Mouse (Mus musculus): ENCODE results near the gene Vars2. TPM values are rescaled to one million over a fixed set of nuclear protein-coding genes. Genes with fewer than 3 reads are reported as not detected.
A peak's percentile ranks its signal among the peaks of the same experiment; 100 is the strongest.

Vars2 gene
- polyA plus RNA-seq, 1 experiment from 2014 or later = 12.7 TPM

- Histone ChIP-seq H3K4me2 (ENCODE audit: low read length) (no peak overlapping the region), H3K27me3 (ENCODE audit: insufficient read depth, low read length) (no peaks in the 10 kb centered on the region), H3K9ac (ENCODE audit: low read depth, low read length) (no peak overlapping the region), H3K4me1 (replicated peaks; ENCODE audit: insufficient read depth, low read length) (no peaks in the 10 kb centered on the region), H3K36me3 (ENCODE audit: insufficient read depth, low read length) (no peaks in the 10 kb centered on the region), H3K27ac (no peak overlapping the region), H3K9me3 (replicated peaks; ENCODE audit: low read length) (no peaks in the 10 kb centered on the region), H3K4me3 (replicated peaks; ENCODE audit: low read depth, low read length) (no peak overlapping the region)
- DNase-seq (ENCODE audit: low spot score) (peak; percentile 74), ATAC-seq (replicated peaks; ENCODE audit: low FRiP score, low read depth) (peak; percentile 73; the same call in 1 of the 2 replicates)
- peak; percentile 78 for TF ChIP-seq CTCF (IDR thresholded peaks at IDR 0.05; ENCODE audit: low read depth)
- WGBS = 17% methylated on average over 1 of the region's 1 CpGs
Observed at GRCm38 (mm10) chr17:35633992-35634391, 33.4 kb downstream of the Vars2 start.

- no peak within 1 kb of the TSS for H3K9ac ChIP-seq (ENCODE audit: low read depth, low read length)
- H3K4me3 ChIP-seq (replicated peaks; ENCODE audit: low read depth, low read length) = no peak within 1 kb of the TSS
- ATAC-seq (replicated peaks; ENCODE audit: low FRiP score, low read depth) (no peak), DNase-seq (ENCODE audit: low spot score) (no peak)
- H3K4me2 ChIP-seq (ENCODE audit: low read length) = no peak within 1 kb of the TSS
- WGBS = 80% methylated on average over 7 of the region's 7 CpGs
- H3K36me3 ChIP-seq (ENCODE audit: insufficient read depth, low read length) = no peaks in the 10 kb centered on the region
- TF ChIP-seq CTCF (IDR thresholded peaks at IDR 0.05; ENCODE audit: low read depth) = no peak
- no peaks in the 10 kb centered on the region for H3K9me3 ChIP-seq (replicated peaks; ENCODE audit: low read length)
- no peak within 1 kb of the TSS for H3K27ac ChIP-seq
- H3K4me1 ChIP-seq (replicated peaks; ENCODE audit: insufficient read depth, low read length) = no peaks in the 10 kb centered on the region
- no peaks in the 10 kb centered on the region for H3K27me3 ChIP-seq (ENCODE audit: insufficient read depth, low read length)
Observed at GRCm38 (mm10) chr17:35626537-35626936, 40.9 kb downstream of the Vars2 start, which contains the start of gene Gm9573. TSS of gene Gm9573 (minus strand) at chr17:35626637.

- Histone ChIP-seq H3K36me3 (ENCODE audit: insufficient read depth, low read length) (no peaks in the 10 kb centered on the region), H3K4me3 (replicated peaks; ENCODE audit: low read depth, low read length) (no peak overlapping the region), H3K9ac (ENCODE audit: low read depth, low read length) (no peak overlapping the region), H3K4me2 (ENCODE audit: low read length) (no peak overlapping the region), H3K4me1 (replicated peaks; ENCODE audit: insufficient read depth, low read length) (no peaks in the 10 kb centered on the region), H3K9me3 (replicated peaks; ENCODE audit: low read length) (no peaks in the 10 kb centered on the region), H3K27ac (no peak overlapping the region), H3K27me3 (ENCODE audit: insufficient read depth, low read length) (no peaks in the 10 kb centered on the region)
- DNase-seq (ENCODE audit: low spot score) = no peak
- no peak for TF ChIP-seq CTCF (IDR thresholded peaks at IDR 0.05; ENCODE audit: low read depth)
- no peak for ATAC-seq (replicated peaks; ENCODE audit: low FRiP score, low read depth)
- 78% methylated on average over 4 of the region's 4 CpGs for WGBS
Observed at GRCm38 (mm10) chr17:35617127-35617526, 50.3 kb downstream of the Vars2 start.

Other genes with a start within 250 kb of the Vars2 start
- 7.0 and 7.2 TPM in 2 replicates for gene H2-Q6, start 242.7 kb downstream of the Vars2 start, polyA plus RNA-seq (2015; fragmentation: Nextera tagmentation; extraction: Ambion mirVana)
- 15.4 and 15.6 TPM in 2 replicates for gene H2-Q7, start 228.4 kb downstream of the Vars2 start, polyA plus RNA-seq (2015; fragmentation: Nextera tagmentation; extraction: Ambion mirVana)
- gene H2-Q10, start 197.5 kb downstream of the Vars2 start, polyA plus RNA-seq (2015; fragmentation: Nextera tagmentation; extraction: Ambion mirVana) = 1.1 and 1.4 TPM in 2 replicates
- not detected in 2 replicates for gene Pou5f1, start 161.6 kb downstream of the Vars2 start, polyA plus RNA-seq (2015; fragmentation: Nextera tagmentation; extraction: Ambion mirVana)
- 35.5 and 44.5 TPM in 2 replicates for gene Tcf19, start 150.8 kb downstream of the Vars2 start, polyA plus RNA-seq (2015; fragmentation: Nextera tagmentation; extraction: Ambion mirVana)
- gene Cchcr1, start 150.5 kb downstream of the Vars2 start, polyA plus RNA-seq (2015; fragmentation: Nextera tagmentation; extraction: Ambion mirVana) = 8.2 and 9.1 TPM in 2 replicates
- gene Psors1c2, start 134.4 kb downstream of the Vars2 start, polyA plus RNA-seq (2015; fragmentation: Nextera tagmentation; extraction: Ambion mirVana) = 0.14 and 0.17 TPM in 2 replicates
- gene Cdsn, start 115.5 kb downstream of the Vars2 start, polyA plus RNA-seq (2015; fragmentation: Nextera tagmentation; extraction: Ambion mirVana) = 0.13 and 0.18 TPM in 2 replicates
- not detected in 2 replicates for gene 2300002M23Rik, start 100.1 kb downstream of the Vars2 start, polyA plus RNA-seq (2015; fragmentation: Nextera tagmentation; extraction: Ambion mirVana)
- gene Sfta2, start 66.0 kb downstream of the Vars2 start, polyA plus RNA-seq (2015; fragmentation: Nextera tagmentation; extraction: Ambion mirVana) = 4.2 and 5.0 TPM in 2 replicates
- not detected in 2 replicates for gene Gm9573, start 41.0 kb downstream of the Vars2 start, polyA plus RNA-seq (2015; fragmentation: Nextera tagmentation; extraction: Ambion mirVana)
- 0.11 and 0.13 TPM in 2 replicates for gene Mucl3, start 23.9 kb downstream of the Vars2 start, polyA plus RNA-seq (2015; fragmentation: Nextera tagmentation; extraction: Ambion mirVana)
- gene Gtf2h4, start 6.1 kb upstream of the Vars2 start, polyA plus RNA-seq (2015; fragmentation: Nextera tagmentation; extraction: Ambion mirVana) = 35.6 and 36.5 TPM in 2 replicates
- gene Ddr1, start 37.0 kb upstream of the Vars2 start, polyA plus RNA-seq (2015; fragmentation: Nextera tagmentation; extraction: Ambion mirVana) = 89.1 and 94.3 TPM in 2 replicates
- 83.6 and 93.1 TPM in 2 replicates for gene Ier3, start 154.1 kb upstream of the Vars2 start, polyA plus RNA-seq (2015; fragmentation: Nextera tagmentation; extraction: Ambion mirVana)
- 52.2 and 54.5 TPM in 2 replicates for gene Flot1, start 155.6 kb upstream of the Vars2 start, polyA plus RNA-seq (2015; fragmentation: Nextera tagmentation; extraction: Ambion mirVana)
- gene Tubb5, start 170.7 kb upstream of the Vars2 start, polyA plus RNA-seq (2015; fragmentation: Nextera tagmentation; extraction: Ambion mirVana) = 503 and 575 TPM in 2 replicates
- 5.4 and 5.6 TPM in 2 replicates for gene Mdc1, start 173.9 kb upstream of the Vars2 start, polyA plus RNA-seq (2015; fragmentation: Nextera tagmentation; extraction: Ambion mirVana)
- gene Nrm, start 193.7 kb upstream of the Vars2 start, polyA plus RNA-seq (2015; fragmentation: Nextera tagmentation; extraction: Ambion mirVana) = 36.9 and 44.6 TPM in 2 replicates
- 16.2 and 17.2 TPM in 2 replicates for gene Ppp1r18, start 198.0 kb upstream of the Vars2 start, polyA plus RNA-seq (2015; fragmentation: Nextera tagmentation; extraction: Ambion mirVana)
- gene Dhx16, start 212.2 kb upstream of the Vars2 start, polyA plus RNA-seq (2015; fragmentation: Nextera tagmentation; extraction: Ambion mirVana) = 29.2 and 33.3 TPM in 2 replicates
- 36.6 and 39.1 TPM in 2 replicates for gene 2310061I04Rik, start 229.8 kb upstream of the Vars2 start, polyA plus RNA-seq (2015; fragmentation: Nextera tagmentation; extraction: Ambion mirVana)
- gene Atat1, start 242.5 kb upstream of the Vars2 start, polyA plus RNA-seq (2015; fragmentation: Nextera tagmentation; extraction: Ambion mirVana) = 28.4 and 36.9 TPM in 2 replicates
- gene Mrps18b, start 248.8 kb upstream of the Vars2 start, polyA plus RNA-seq (2015; fragmentation: Nextera tagmentation; extraction: Ambion mirVana) = 88.4 and 94.7 TPM in 2 replicates
- 28.8 and 29.7 TPM in 2 replicates for gene Ppp1r10, start 248.8 kb upstream of the Vars2 start, polyA plus RNA-seq (2015; fragmentation: Nextera tagmentation; extraction: Ambion mirVana)

Data from kidney, postnatal 0 days (tissue).